Mouse (Mus musculus) kidney, adult 2 months (tissue): ENCODE measurements around the gene Dnajc25.

Source experiments
- CTCF ChIP-seq: fragments of 200-500 bp; conservative IDR thresholded peaks from 2 replicates; pipeline ENCODE4 v1.5.1; 2011; ENCODE audit warnings: low read depth, mild to moderate bottlenecking, control low read depth, low read length, moderate library complexity, mixed read lengths; ENCODE audit not compliant: insufficient read depth, insufficient read length
- POLR2A ChIP-seq: fragments of 200-500 bp; IDR thresholded peaks from one replicate; pipeline ENCODE4 v1.6.1; 2011; ENCODE audit warnings: low read depth, low read length, control low read depth

GRCm38 (mm10) chr4:59034918-59035785, 40.3 kb downstream of the Dnajc25 start, which contains the start of gene Gng10:
- TF ChIP-seq CTCF = no peak
- TF ChIP-seq POLR2A = no peak
